Mouse (Mus musculus): ENCODE results near the gene Ccdc141. TPM values are rescaled to one million over a fixed set of nuclear protein-coding genes. Genes with fewer than 3 reads are reported as not detected.
A peak's percentile ranks its signal among the peaks of the same experiment; 100 is the strongest.

Gene Ccdc141
- polyA plus RNA-seq, 1 experiment from 2014 or later = 4.3 TPM

DNA sequence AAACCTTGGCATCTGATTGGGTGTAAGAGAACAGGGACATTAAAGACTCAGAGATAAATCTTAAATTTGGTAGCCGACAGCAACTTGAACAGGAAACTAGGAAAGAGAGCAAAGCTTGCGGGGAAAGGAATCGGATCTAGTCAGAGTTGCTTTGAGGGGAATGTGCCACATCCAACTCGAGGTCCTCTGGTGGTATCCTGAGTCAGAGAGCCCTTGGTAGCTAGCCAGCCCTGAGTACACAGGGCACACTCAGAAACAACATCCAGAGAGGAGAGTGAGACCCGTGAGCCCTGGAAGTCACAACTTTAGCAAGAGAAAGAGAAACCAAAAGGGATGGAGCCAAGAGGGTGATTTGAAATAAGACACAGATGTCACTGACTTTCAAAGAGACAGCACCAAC, 24.6 kb upstream of the Ccdc141 start:
- 95% methylated on average over 5 of the region's 5 CpGs for WGBS
- peaks cover 49% of the 10 kb centered on the region for H3K36me3 ChIP-seq (ENCODE audit: control insufficient read depth, insufficient read depth, low read length)
- no peak overlapping the region for H3K4me2 ChIP-seq (ENCODE audit: low read length)
- no peak for ATAC-seq
- no peak for DNase-seq (ENCODE audit: low spot score)
- no peaks in the 10 kb centered on the region for H3K27me3 ChIP-seq (replicated peaks; ENCODE audit: control insufficient read depth, insufficient read depth, low read length)
- no peak overlapping the region for H3K27ac ChIP-seq (ENCODE audit: low read depth, low read length)
- no peak overlapping the region for H3K4me3 ChIP-seq (ENCODE audit: low read depth, low read length)
- no peaks in the 10 kb centered on the region for H3K4me1 ChIP-seq (ENCODE audit: control insufficient read depth, insufficient read depth, low read length)
- H3K9me3 ChIP-seq (replicated peaks; ENCODE audit: control insufficient read depth, low read length) = no peaks in the 10 kb centered on the region
- H3K9ac ChIP-seq (ENCODE audit: low read length) = no peak overlapping the region

DNA sequence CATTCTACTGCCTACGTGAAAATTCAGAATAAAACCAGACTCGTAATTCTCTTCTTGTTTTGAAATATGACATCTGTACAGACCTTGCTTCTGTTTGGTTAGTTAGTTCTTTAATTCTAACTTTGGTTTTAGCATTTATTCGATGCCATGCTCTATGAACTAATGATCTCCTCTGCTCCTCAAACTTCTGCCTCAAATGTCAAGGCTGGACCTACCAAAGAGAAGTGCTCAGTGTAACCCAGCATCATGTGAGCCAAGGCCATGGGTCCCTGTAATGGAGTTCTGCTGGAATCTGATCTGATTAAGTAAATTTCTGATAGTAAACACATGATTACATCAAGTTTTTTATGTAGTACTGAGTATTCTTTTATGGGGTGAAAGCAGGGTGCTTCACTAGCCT, 21.4 kb upstream of the Ccdc141 start:
- H3K4me2 ChIP-seq (ENCODE audit: low read length) = no peak overlapping the region
- 97% methylated on average over 3 of the region's 3 CpGs for WGBS
- ATAC-seq (no peak), DNase-seq (ENCODE audit: low spot score) (no peak)
- no peaks in the 10 kb centered on the region for H3K27me3 ChIP-seq (replicated peaks; ENCODE audit: control insufficient read depth, insufficient read depth, low read length)
- H3K27ac ChIP-seq (ENCODE audit: low read depth, low read length) = no peak overlapping the region
- peaks cover 71% of the 10 kb centered on the region for H3K36me3 ChIP-seq (ENCODE audit: control insufficient read depth, insufficient read depth, low read length)
- H3K9ac ChIP-seq (ENCODE audit: low read length) = no peak overlapping the region
- no peaks in the 10 kb centered on the region for H3K4me1 ChIP-seq (ENCODE audit: control insufficient read depth, insufficient read depth, low read length)
- H3K4me3 ChIP-seq (ENCODE audit: low read depth, low read length) = no peak overlapping the region
- no peaks in the 10 kb centered on the region for H3K9me3 ChIP-seq (replicated peaks; ENCODE audit: control insufficient read depth, low read length)

DNA sequence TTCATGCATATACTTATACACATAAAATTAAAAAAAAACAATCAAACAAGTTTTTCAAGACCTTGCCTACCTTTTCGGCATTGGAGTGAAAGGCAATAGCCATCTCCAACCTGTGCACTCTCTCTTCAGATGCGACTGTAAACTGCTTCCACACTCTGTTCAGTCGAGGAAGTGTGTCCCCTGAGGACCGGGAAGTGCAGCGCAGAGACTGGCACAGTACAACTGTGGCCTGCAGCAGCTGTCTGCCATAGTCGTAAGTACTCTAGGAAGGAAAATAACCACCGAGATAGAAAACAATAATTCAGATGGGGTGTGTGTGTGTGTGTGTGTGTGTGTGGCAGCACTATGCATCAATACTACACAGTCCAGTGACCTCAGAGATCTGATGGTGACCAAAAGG, 20.5 kb upstream of the Ccdc141 start:
- no peak for DNase-seq (ENCODE audit: low spot score)
- H3K36me3 ChIP-seq (ENCODE audit: control insufficient read depth, insufficient read depth, low read length) = peaks cover 72% of the 10 kb centered on the region
- no peaks in the 10 kb centered on the region for H3K27me3 ChIP-seq (replicated peaks; ENCODE audit: control insufficient read depth, insufficient read depth, low read length)
- H3K9ac ChIP-seq (ENCODE audit: low read length) = no peak overlapping the region
- no peak for ATAC-seq
- no peak overlapping the region for H3K4me2 ChIP-seq (ENCODE audit: low read length)
- H3K4me1 ChIP-seq (ENCODE audit: control insufficient read depth, insufficient read depth, low read length) = no peaks in the 10 kb centered on the region
- no peak overlapping the region for H3K4me3 ChIP-seq (ENCODE audit: low read depth, low read length)
- no peak overlapping the region for H3K27ac ChIP-seq (ENCODE audit: low read depth, low read length)
- no peaks in the 10 kb centered on the region for H3K9me3 ChIP-seq (replicated peaks; ENCODE audit: control insufficient read depth, low read length)
- 93% methylated on average over 7 of the region's 7 CpGs for WGBS

DNA sequence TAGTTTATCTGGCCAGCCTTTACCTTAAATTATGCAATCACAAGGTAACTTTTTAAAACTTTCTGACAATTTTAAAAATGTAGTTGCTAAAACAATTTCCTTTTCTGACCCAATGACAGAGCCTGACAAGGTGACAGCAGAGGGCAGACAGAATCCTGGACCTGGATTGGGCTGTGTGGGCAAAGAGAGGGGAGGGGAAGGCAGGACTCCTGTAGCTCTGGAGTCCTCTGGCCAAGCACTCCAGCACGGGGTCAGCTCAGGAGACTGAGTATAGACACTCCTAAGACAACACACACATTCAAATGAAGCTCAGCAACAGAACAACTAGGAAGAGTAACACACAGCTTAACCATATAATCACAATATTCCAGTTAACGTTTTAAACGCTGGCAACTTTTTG, 19.9 kb upstream of the Ccdc141 start:
- Histone ChIP-seq H3K9ac (ENCODE audit: low read length) (no peak overlapping the region), H3K4me2 (ENCODE audit: low read length) (no peak overlapping the region), H3K27me3 (replicated peaks; ENCODE audit: control insufficient read depth, insufficient read depth, low read length) (no peaks in the 10 kb centered on the region), H3K36me3 (ENCODE audit: control insufficient read depth, insufficient read depth, low read length) (peaks cover 73% of the 10 kb centered on the region), H3K27ac (ENCODE audit: low read depth, low read length) (no peak overlapping the region), H3K4me1 (ENCODE audit: control insufficient read depth, insufficient read depth, low read length) (no peaks in the 10 kb centered on the region), H3K9me3 (replicated peaks; ENCODE audit: control insufficient read depth, low read length) (no peaks in the 10 kb centered on the region), H3K4me3 (ENCODE audit: low read depth, low read length) (no peak overlapping the region)
- 91% methylated on average over 3 of the region's 3 CpGs for WGBS
- ATAC-seq (no peak), DNase-seq (ENCODE audit: low spot score) (no peak)

DNA sequence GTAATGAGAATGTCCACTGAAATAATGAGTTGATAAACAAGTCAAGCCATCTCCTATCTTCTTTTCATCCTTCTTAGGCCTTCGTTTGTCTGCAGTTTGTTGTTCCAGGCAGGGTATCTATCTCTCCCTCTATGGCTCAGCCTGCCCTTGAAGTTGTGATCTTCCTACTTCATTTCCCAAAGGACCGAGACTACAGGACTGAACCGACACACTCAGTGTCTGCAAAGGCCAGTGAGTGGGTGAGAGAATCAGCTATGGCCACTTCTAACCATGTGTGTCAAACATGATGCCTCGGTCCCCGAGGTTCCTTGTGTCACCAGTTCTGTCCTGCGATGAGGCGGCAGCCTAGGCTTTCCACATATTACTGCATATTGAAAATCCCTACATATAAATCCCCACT, 19.2 kb upstream of the Ccdc141 start:
- no peak overlapping the region for H3K27ac ChIP-seq (ENCODE audit: low read depth, low read length)
- no peaks in the 10 kb centered on the region for H3K9me3 ChIP-seq (replicated peaks; ENCODE audit: control insufficient read depth, low read length)
- DNase-seq (ENCODE audit: low spot score) (no peak), ATAC-seq (no peak)
- no peaks in the 10 kb centered on the region for H3K4me1 ChIP-seq (ENCODE audit: control insufficient read depth, insufficient read depth, low read length)
- no peak overlapping the region for H3K4me2 ChIP-seq (ENCODE audit: low read length)
- WGBS = 92% methylated on average over 7 of the region's 7 CpGs
- no peaks in the 10 kb centered on the region for H3K27me3 ChIP-seq (replicated peaks; ENCODE audit: control insufficient read depth, insufficient read depth, low read length)
- H3K4me3 ChIP-seq (ENCODE audit: low read depth, low read length) = no peak overlapping the region
- H3K36me3 ChIP-seq (ENCODE audit: control insufficient read depth, insufficient read depth, low read length) = peaks cover 70% of the 10 kb centered on the region
- H3K9ac ChIP-seq (ENCODE audit: low read length) = no peak overlapping the region

DNA sequence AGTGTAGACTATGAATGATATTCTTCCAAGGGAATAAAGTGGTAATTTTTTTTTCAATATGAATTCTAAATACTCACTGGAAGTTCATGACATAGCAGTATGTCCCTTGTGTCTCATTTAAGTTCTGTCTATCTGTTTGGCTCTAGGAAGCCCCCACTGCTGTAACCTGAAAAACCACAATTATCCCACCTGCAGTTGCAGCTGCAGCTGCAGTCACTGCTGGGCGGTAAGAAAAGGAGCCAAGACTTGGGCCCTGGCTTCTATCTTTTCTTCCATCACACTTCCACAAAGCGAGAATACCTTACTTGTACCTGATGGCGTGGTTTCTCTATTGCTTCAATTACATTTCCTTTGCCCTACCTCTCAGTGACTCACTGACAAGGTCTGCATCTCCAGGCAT, 17.1 kb upstream of the Ccdc141 start:
- H3K4me2 ChIP-seq (ENCODE audit: low read length) = no peak overlapping the region
- ATAC-seq (no peak), DNase-seq (ENCODE audit: low spot score) (no peak)
- H3K4me3 ChIP-seq (ENCODE audit: low read depth, low read length) = no peak overlapping the region
- no peaks in the 10 kb centered on the region for H3K9me3 ChIP-seq (replicated peaks; ENCODE audit: control insufficient read depth, low read length)
- no peak overlapping the region for H3K9ac ChIP-seq (ENCODE audit: low read length)
- no peaks in the 10 kb centered on the region for H3K4me1 ChIP-seq (ENCODE audit: control insufficient read depth, insufficient read depth, low read length)
- peaks cover 55% of the 10 kb centered on the region for H3K36me3 ChIP-seq (ENCODE audit: control insufficient read depth, insufficient read depth, low read length)
- 95% methylated on average over 3 of the region's 3 CpGs for WGBS
- no peaks in the 10 kb centered on the region for H3K27me3 ChIP-seq (replicated peaks; ENCODE audit: control insufficient read depth, insufficient read depth, low read length)
- H3K27ac ChIP-seq (ENCODE audit: low read depth, low read length) = no peak overlapping the region

DNA sequence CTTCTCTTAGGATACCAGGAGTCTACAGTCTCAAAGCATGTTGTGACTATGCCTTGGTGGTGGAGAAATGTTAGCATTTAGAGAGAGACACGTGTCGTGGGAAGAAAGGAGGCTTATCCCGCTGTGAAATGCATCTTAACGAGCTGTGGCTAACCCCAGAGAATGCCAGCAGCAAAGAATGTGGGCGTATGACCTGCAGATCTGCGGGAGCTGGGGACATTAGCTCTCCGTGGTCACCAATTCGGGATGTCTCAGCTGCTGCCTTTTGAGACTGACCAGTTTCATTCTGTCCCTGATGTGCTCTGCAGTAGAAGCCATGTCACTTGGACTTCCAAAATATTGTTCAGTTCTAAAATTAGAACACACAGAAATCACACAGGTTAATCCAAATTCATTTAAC, 16.5 kb upstream of the Ccdc141 start:
- WGBS = 31% methylated on average over 8 of the region's 8 CpGs
- Histone ChIP-seq H3K9ac (ENCODE audit: low read length) (no peak overlapping the region), H3K9me3 (replicated peaks; ENCODE audit: control insufficient read depth, low read length) (no peaks in the 10 kb centered on the region), H3K4me2 (ENCODE audit: low read length) (no peak overlapping the region), H3K27ac (ENCODE audit: low read depth, low read length) (no peak overlapping the region), H3K4me3 (ENCODE audit: low read depth, low read length) (no peak overlapping the region), H3K27me3 (replicated peaks; ENCODE audit: control insufficient read depth, insufficient read depth, low read length) (no peaks in the 10 kb centered on the region), H3K36me3 (ENCODE audit: control insufficient read depth, insufficient read depth, low read length) (peaks cover 50% of the 10 kb centered on the region), H3K4me1 (ENCODE audit: control insufficient read depth, insufficient read depth, low read length) (no peaks in the 10 kb centered on the region)
- ATAC-seq (no peak), DNase-seq (ENCODE audit: low spot score) (no peak)

DNA sequence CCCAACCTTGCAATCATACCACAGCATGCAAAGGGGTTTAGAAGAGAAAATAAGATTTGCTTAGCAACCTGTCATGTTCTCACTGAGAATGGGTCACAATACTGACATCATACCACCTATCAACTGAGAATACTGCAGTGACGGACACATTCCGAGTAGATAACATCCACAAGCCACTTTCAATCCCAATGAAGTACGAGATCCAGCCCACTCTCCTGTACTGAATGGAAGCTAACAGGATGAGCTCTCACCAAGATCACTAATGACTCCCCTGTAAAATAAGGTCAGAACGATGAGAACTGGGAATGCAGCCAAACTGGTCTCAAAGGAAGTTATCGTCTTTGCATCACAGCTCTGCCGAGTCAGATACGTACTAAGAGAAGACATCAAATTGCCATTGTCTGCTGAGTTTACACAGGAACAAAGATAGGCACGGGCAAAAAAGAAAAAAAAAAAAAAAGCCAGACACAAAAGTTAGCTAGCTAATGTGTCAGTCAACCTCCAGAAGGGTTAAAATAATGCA, 13.7 kb upstream of the Ccdc141 start:
- peak; percentile 37 for DNase-seq (ENCODE audit: low spot score)
- Histone ChIP-seq H3K36me3 (ENCODE audit: control insufficient read depth, insufficient read depth, low read length) (peaks cover 29% of the 10 kb centered on the region), H3K4me2 (ENCODE audit: low read length) (no peak overlapping the region), H3K27me3 (replicated peaks; ENCODE audit: control insufficient read depth, insufficient read depth, low read length) (no peaks in the 10 kb centered on the region), H3K9me3 (replicated peaks; ENCODE audit: control insufficient read depth, low read length) (0 out of 2 replicates have a peak, but pooled peaks cover 4% of the 10 kb centered on the region), H3K4me3 (ENCODE audit: low read depth, low read length) (no peak overlapping the region), H3K9ac (ENCODE audit: low read length) (no peak overlapping the region), H3K27ac (ENCODE audit: low read depth, low read length) (no peak overlapping the region), H3K4me1 (ENCODE audit: control insufficient read depth, insufficient read depth, low read length) (no peaks in the 10 kb centered on the region)
- no peak for ATAC-seq
- WGBS = 43% methylated on average over 8 of the region's 8 CpGs

DNA sequence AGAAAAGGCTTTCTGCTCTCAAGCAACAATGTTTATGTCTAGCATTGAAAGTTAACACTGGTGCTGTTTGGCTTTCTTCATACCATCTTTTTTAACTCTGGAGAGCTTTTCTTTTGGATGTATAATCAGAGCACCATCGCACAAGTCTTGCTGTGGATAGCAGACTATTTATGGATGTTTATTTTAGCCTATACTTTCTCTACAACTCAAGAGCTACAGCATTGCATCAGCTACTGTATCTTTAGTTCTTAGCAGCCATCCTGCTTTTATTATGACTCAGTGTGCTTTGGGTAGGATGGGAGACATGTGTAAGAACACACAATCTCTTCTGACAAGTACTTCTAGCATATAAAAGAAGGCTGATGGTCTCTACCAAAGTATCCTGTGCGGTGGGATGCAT, 13.2 kb upstream of the Ccdc141 start:
- Histone ChIP-seq H3K27ac (ENCODE audit: low read depth, low read length) (no peak overlapping the region), H3K27me3 (replicated peaks; ENCODE audit: control insufficient read depth, insufficient read depth, low read length) (no peaks in the 10 kb centered on the region), H3K9me3 (replicated peaks; ENCODE audit: control insufficient read depth, low read length) (0 out of 2 replicates have a peak, but pooled peaks cover 4% of the 10 kb centered on the region), H3K4me1 (ENCODE audit: control insufficient read depth, insufficient read depth, low read length) (no peaks in the 10 kb centered on the region), H3K36me3 (ENCODE audit: control insufficient read depth, insufficient read depth, low read length) (peaks cover 25% of the 10 kb centered on the region), H3K9ac (ENCODE audit: low read length) (no peak overlapping the region), H3K4me2 (ENCODE audit: low read length) (no peak overlapping the region), H3K4me3 (ENCODE audit: low read depth, low read length) (no peak overlapping the region)
- WGBS = 97% methylated on average over 2 of the region's 2 CpGs
- DNase-seq (ENCODE audit: low spot score) (no peak), ATAC-seq (no peak)
